Mouse (Mus musculus) bone marrow, adult 2 months (tissue): ENCODE data around the gene Unc13b.

Experiments
- CTCF ChIP-seq: fragments of 200-500 bp; IDR thresholded peaks from 2 replicates; pipeline ENCODE4 v1.5.1; 2011; ENCODE audit warnings: low read length, control low read depth; ENCODE audit not compliant: control insufficient read depth, insufficient read depth
- POLR2A ChIP-seq: fragments of 200-500 bp; IDR thresholded peaks from 2 replicates; pipeline ENCODE4 v1.6.1; 2011; ENCODE audit warnings: low read depth, mild to moderate bottlenecking, control low read depth, low read length, borderline replicate concordance; ENCODE audit not compliant: control insufficient read depth

GRCm38 (mm10) chr4:43248026-43248425 lies 189.3 kb downstream of the Unc13b start:
- TF ChIP-seq POLR2A (no peak), CTCF (no peak)
